Comparison of ENCODE assay signal across 21 mouse cellular contexts in genomic region chr4:154056046-154056445, GRCm38 (mm10). TPM values are rescaled to one million over a fixed set of nuclear protein-coding genes. Genes with fewer than 3 reads are reported as not detected.
"Had no signal": no experiment of that assay in that cellular context is flagged by ENCODE, and none has a peak within 500 bp of the region (broad histone marks: within the 10 kb centered on the region; RNA-seq: fewer than 3 reads in every experiment).

No protein-coding gene starts in this region.

- H3K27me3 ChIP-seq: midbrain, embryonic 15.5 days had no signal

- H3K4me1 ChIP-seq: liver, embryonic 15.5 days; midbrain, embryonic 15.5 days; neural tube, embryonic 12.5 days had no signal

- H3K4me2 ChIP-seq: limb, embryonic 13.5 days; liver, embryonic 11.5 days; liver, embryonic 15.5 days; lung, embryonic 14.5 days; midbrain, embryonic 11.5 days; midbrain, embryonic 15.5 days; neural tube, embryonic 12.5 days had no signal

- H3K9ac ChIP-seq: limb, embryonic 13.5 days; liver, embryonic 15.5 days; lung, embryonic 14.5 days; midbrain, embryonic 15.5 days; neural tube, embryonic 12.5 days had no signal

- H3K36me3 ChIP-seq: limb, embryonic 13.5 days; liver, embryonic 15.5 days; midbrain, embryonic 15.5 days; neural tube, embryonic 12.5 days had no signal

- H3K4me3 ChIP-seq: layer of hippocampus, adult 2 months; limb, embryonic 13.5 days; liver, embryonic 15.5 days; midbrain, embryonic 15.5 days; neural tube, embryonic 12.5 days had no signal

- H3K9me3 ChIP-seq: limb, embryonic 13.5 days; liver, embryonic 15.5 days; midbrain, embryonic 15.5 days; neural tube, embryonic 12.5 days had no signal

- H3K27ac ChIP-seq: layer of hippocampus, adult 2 months; limb, embryonic 13.5 days; liver, embryonic 15.5 days; midbrain, embryonic 15.5 days; neural tube, embryonic 12.5 days had no signal

- ATAC-seq: midbrain, embryonic 15.5 days had no signal

- DNase-seq: kidney, postnatal 10 days; kidney, postnatal 4 days; lung, embryonic 14.5 days; lung, postnatal 4 days; right cerebral cortex, postnatal 4 days; spleen, adult 18-20 months; thymus, adult 18-20 months; thymus, postnatal 25 days had no signal

RNA-seq across cellular contexts. Expression of gene Ccdc27, which starts 13.6 kb away (rescaled TPM):
- total RNA-seq: left cerebral cortex, postnatal 36 days; megakaryocyte, adult 5-6 weeks; monocyte, adult 5-6 weeks; neutrophil, adult 5-6 weeks had no signal
- polyA plus RNA-seq: limb, embryonic 13.5 days; midbrain, embryonic 11.5 days; midbrain, embryonic 15.5 days; neural tube, embryonic 12.5 days; stomach, embryonic 14.5 days; urinary bladder, adult 2 months had no signal
